Mouse (Mus musculus): Measurements from ENCODE around the gene Vrtn.
A peak's percentile ranks its signal among the peaks of the same experiment; 100 is the strongest.

Gene Vrtn

DNA sequence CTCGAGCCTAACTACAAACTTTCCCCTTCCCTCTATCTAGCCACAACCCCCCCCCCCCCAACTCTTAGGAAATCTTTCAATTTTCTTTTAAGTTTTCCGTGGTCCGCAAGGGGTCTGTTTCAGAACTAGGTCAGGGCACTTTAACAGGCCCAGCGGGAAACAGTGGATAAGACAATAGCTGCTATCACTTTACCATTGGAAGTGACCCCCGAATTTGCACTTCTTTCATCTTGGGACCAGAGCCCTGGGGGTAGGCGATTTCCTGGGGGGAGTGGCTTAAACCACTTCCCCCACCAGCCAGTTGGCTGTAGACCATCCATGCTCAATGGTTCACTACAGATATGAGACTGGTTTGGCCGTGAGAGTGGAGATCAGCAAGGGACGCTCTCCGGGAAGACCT lies at the start of gene Vrtn:
Gene Vrtn, plus strand, starts transcription at position 366 of the 400 bp plus-strand sequence.
- ATAC-seq (ENCODE audit: low TSS enrichment): no peak

DNA sequence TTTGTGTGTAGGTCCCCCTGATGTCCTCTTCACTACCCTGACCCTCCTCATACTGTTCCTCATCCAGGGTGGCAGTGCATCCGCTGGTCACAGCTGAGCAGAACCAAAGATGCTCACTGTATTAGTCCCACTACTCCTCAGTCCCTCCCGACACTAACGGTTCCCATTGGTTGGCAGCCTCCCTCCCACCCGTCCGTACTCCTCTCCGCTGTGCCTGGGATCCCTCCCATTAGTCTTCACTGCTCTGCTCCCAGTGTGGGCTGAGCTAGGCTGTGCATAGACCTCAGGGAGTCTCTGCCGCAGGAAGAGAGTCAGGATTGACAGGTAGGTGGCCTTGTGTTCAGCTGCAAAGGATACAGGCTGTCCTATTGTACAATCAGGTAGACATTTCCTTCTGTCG lies 42.5 kb upstream of the Vrtn start:
- no peak for ATAC-seq (ENCODE audit: low TSS enrichment)

DNA sequence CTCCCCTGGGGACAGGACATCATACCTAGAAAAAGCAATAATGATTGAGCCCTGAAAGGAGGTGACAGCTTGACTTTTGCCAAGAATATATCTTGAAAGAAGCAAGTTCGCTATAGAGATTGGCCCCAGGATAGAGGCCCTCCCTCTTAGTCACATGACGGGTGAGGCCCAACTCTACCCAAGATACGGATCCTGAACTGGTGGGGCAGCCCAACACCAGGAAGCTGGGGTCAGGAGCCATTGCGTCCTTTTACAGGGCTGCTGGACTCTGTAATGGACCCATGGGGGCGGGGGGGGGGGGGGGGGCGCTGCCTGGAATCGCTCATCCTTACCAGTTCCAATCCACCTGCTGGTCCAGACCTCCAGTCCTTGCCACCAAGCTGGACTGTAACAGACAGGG lies 36.8 kb upstream of the Vrtn start:
- ATAC-seq (ENCODE audit: low TSS enrichment): no peak

DNA sequence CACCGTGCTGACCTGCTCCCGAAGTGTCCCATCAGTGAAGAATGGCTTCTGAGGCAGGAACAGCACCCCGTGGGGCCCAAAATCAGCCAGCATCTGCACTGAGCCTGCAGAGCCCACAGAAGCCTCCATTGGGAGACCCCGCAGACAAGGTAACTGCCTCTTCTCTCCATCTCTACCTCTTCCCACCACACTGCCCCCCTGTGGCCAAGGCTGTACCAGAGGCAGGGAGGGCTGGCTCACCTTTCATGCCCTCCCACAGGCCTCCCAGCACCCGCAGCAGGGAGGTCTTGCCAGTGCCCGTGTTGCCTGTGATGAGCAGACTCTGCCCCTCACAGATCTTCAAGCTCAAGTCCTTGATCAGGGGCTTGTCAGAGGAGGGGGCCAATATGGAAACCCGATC lies 35.0 kb upstream of the Vrtn start:
- ATAC-seq (ENCODE audit: low TSS enrichment): no peak

DNA sequence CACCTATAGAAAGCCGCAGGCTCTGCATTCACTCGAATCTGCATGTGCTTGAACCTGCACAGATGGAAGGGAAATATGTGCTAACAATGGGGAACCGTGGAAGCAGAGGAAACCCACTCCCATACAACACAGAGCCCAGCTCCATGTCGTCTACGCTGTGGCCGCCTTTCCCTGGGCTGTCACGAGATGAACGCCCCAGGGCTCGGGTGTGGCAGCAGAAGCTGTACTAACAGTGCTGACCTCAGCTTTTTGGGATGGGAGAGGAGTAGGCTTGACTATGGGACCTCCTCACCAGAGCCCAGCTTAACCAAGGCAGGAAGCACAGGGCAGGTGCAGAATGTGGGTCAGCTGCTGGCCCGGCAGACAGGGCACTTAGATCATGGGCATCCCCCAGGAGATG lies 29.1 kb upstream of the Vrtn start:
- no peak for ATAC-seq (ENCODE audit: low TSS enrichment)

DNA sequence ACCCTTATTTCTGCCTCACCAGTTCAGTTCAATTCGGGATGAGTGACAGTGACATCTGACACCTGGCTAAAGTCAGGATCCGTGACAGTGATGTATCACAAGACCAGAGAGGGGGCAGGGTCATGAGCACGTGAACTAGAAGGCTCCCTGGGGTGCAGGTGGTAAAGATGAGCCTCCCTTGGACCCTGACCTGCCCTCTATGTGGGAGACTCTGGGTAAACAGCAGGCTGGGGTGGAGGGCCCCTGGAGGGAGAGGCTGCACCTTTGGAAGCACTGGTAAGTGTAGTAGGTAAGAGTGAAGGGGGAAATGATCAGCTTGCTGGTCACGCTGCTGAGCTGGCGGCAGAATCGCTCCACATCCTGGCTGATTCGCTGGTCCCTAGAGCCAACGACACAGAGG lies 28.3 kb upstream of the Vrtn start:
- no peak for ATAC-seq (ENCODE audit: low TSS enrichment)

DNA sequence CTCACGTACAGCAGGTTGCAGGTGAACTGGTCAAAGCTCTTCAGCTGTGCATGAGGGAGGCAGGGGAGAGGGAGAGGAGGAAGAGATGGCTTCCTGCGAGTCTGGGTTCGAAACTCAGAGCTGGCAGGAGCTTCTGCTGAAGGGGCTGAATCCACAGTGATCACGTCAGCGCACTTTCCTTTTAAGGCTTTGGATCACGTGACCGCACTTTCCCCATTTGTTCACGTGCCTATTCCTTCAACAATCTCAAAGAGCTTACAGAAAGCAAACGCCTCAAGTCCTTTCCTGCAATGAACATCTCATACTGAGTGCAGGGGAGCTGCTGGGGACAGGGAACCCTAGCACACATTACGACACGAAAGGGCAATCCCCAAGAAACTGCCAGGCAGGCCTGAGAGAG lies 26.8 kb upstream of the Vrtn start:
- no peak for ATAC-seq (ENCODE audit: low TSS enrichment)

DNA sequence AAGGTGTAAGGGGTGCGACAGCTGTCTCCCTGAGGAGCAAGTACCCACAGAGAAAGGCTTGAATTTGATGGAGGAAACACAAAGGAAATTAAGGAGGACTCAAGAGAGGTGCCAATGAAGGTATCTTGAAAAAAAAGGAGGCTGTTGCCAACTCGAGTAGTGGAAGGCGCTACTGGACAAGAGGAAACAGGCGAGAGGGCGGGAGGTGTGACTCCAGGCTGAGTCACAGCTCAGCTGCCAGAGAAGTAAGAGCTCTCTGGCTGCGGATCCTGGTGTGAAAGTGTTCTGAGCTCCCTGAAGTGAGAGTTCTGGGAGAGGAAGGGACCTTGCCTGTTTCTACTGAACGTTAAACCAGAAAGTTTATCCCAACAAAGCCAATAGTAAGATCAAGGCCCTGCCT lies 26.3 kb upstream of the Vrtn start:
- ATAC-seq (ENCODE audit: low TSS enrichment): peak; percentile 79

DNA sequence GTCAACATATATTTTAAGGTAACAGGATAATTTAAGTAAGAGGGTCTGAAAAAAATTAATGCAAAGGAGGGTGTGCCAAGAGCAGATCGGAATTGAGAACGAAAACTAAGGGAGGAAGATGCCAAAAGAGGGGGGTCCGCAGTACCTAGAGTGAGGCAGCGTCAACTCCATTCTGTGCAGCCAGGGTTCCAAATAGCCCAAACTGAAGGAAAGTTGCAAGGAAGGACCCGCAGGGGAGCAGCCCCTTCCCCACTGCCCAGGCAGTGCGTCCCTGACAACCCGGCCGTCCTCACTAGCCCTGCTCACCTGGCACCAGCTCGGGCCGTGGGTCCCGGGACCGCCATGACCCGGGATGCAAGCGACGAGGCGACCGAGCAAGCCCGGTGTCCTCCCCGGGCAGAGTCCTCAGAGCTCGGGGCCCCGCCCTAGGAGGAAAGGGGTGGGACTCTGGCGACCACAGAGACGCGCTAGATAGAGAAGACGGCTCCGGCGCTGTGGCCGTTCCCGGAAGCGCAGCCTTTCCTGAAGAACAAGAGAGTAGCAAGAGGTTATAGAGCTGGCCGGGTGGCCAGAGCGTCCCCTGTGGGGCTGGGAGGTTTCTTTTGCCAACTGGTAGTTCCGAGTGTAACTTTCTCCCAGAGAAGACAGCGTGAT lies 23.7 kb upstream of the Vrtn start, which contains the start of gene Abcd4:
Gene Abcd4, minus strand, starts transcription at position 437 of the 654 bp plus-strand sequence.
- peak; percentile 97 for ATAC-seq (ENCODE audit: low TSS enrichment)

DNA sequence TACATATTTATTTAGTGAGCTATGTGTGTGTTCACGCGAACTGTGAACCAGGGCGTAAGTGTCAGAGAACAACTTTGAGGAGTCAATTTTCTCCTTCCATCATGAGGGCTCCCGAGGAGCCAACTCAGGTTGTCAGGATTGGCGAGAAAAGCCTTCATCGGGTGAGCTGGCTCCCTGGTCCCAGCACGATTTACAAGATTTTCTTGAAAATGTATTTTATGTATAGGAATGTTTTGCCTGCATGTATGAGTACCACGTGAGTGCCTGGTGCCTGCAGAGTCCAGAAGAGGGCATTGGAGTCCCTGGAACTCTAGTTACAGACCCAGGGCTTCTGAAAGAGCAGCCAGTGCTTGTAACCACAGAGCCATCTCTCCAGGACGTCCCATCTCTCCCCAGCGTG lies 23.2 kb upstream of the Vrtn start:
- ATAC-seq (ENCODE audit: low TSS enrichment): no peak

DNA sequence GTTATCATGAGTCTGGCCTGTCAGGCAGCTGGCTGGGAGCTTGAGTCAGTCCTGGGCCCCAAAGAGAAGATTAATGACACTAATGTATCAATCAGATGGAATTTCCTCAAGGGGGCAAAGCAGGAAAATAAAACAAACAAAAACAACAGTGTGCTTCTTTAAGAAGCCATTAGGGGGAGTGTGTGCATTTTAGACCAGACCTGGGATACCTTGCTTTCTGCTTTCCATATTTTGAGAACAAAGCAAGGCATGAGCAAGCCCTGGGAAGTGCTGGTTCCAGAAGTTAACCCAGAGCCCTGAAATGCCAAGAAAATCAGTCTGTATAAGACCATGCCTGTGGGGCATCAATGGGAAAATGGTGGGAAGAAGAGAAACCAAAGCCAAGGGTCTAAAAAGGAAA lies 19.8 kb upstream of the Vrtn start:
- no peak for ATAC-seq (ENCODE audit: low TSS enrichment)

DNA sequence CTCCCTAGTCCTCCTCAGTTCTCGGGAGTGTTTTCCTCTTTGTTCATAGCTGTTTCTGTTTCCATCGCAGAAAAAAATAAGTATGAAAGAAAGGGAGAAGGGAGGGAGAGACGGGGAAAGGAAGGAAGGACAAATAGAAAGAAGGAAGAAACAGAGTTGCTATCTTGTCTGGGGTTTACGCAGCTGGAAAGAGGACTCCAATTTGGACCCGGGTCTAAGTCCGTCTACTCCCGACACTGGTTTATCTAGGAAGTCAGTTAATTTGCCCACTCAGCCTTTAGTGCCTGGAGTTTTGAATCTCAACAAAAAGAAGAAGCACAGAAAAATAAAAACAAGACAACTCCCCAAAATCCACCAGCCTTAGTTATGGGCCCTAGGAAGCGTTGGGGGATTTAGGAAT lies 16.2 kb upstream of the Vrtn start:
- no peak for ATAC-seq (ENCODE audit: low TSS enrichment)

DNA sequence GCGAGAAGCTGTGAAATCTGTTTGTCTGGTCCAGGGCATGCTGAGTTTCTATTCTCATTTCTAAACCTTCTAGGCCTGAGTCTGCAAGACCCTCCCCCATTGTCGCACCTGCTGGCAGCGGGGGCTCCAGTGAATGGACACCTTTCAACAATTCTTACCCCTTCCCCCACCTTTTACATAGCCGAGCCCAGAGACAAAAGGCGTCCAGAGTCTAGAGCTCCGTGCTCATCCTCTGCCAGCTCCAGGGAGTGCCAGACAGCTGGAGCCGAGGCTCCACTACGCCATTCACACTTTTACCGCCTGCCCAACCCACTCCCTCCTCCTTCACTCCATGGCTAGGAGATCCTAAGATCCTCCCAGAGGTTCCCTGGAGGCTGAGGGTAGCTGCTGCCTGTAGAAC lies 15.7 kb upstream of the Vrtn start:
- peak; percentile 96 for ATAC-seq (ENCODE audit: low TSS enrichment)

DNA sequence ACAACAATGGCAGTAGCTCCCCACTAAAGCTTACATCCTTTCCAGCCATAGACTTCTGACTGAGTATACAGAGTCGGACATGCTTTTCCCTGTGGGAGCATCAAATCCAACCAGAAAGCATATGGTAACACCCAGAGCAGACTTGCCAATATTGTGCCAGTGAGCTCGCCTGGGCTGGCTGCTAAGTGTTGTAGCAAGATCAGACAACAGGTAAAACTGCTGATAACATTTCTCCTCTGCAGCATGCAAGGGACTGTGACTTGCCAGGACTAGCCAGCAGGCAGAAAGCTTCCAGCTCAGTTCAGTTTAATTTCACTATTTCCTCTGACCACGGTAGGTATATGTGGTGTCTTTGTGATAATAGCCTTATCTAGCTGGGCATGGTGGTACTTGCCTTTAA lies 9.0 kb upstream of the Vrtn start:
- no peak for ATAC-seq (ENCODE audit: low TSS enrichment)

DNA sequence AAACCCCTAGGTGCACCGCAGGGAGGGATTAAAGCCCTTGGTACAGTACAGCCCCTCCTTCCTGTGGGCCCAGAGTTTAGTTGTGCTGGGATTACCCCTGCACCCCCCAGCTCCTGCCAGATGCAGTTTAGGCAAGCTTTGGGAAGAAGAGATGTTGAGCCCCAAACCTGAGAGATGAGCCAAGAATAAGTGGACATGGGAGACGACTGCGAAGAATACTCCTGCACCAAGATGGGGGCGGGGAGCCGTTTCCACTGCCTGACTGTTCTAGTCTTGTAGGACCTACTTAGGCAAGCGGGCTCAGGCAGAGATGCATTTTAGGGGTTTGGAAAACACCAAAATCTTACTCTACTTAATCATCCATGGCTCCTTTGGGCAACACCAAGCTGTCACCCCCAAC lies 566 bp upstream of the Vrtn start:
- no peak for ATAC-seq (ENCODE audit: low TSS enrichment)

DNA sequence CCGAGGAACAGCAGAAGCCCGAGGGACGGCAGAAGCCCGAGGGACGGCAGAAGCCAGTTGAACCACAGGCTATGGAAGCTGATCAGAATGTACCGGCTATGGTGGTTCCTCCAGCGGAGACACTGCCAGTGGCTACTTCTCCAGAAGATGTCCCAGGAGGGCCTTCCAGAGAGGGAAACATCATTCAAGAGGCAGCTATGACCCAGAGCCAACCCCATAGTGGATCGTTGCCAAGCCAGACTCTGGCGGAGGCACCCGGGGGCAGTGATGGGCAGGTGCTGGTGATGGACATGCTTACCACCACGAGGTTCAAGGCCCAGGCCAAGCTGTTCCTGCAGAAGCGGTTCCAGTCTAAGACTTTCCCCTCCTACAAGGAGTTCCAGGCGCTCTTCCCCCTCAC lies 9.4 kb downstream of the Vrtn start:
- no peak for ATAC-seq (ENCODE audit: low TSS enrichment)

DNA sequence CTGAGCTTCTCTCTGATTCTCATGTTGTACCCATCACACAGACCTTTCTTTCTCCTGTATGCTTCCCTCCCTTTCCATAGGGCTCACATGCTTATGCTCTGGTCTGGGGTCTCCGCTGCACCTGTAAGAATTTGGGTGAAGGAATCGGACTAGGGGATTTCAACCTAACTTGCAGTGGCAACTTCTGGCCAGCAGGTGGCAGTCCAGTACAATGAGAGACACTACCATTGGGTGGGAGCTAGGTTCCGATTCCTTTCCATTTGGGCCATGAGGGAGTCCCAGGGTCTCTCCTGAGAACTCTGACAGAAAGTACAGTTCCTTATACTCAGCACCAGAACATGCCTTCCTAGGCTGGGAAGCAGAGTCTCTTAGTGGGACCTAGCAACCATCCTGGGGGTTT lies 13.1 kb downstream of the Vrtn start:
- ATAC-seq (ENCODE audit: low TSS enrichment): peak; percentile 44; the same call in 1 of the 2 replicates

DNA sequence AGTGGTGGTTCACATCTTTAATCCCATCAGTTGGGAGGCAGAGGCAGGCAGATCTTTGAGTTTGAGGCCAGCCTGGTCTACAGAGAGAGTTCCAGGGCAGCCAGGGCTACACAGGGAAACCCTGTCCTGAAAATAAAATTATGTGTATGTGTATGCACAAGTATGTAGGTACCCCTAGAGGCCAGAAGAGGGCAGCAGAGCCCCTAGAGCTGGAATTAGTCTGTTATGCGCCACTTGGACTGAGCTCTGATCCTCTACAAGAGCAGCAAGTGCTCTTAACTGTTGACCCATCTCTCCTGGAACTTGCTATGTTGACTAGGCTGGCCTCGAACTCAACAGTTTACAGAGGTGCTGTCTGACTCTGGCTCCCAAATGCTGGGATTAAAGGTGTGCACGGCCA lies 29.7 kb downstream of the Vrtn start:
- ATAC-seq (ENCODE audit: low TSS enrichment): no peak

DNA sequence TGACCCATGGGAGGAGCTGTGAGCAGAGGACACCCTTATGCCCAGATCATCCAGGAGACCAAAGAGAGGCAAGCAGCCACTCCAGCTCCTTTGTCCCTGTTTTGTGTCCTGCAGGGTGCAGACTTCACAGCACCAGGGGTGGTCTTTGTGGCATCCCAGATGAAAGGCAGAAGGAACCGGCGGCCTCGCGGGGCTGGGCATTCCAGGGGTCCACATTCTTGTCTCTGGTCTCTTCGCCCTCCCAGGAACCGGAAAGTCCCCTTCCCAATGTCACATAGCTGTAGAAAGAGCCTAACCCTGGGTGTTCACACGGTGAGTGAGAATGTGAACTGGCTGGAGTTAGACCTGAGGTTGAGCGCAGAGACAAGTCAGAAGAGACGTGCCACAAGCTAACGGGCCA lies 30.8 kb downstream of the Vrtn start:
- no peak for ATAC-seq (ENCODE audit: low TSS enrichment)

DNA sequence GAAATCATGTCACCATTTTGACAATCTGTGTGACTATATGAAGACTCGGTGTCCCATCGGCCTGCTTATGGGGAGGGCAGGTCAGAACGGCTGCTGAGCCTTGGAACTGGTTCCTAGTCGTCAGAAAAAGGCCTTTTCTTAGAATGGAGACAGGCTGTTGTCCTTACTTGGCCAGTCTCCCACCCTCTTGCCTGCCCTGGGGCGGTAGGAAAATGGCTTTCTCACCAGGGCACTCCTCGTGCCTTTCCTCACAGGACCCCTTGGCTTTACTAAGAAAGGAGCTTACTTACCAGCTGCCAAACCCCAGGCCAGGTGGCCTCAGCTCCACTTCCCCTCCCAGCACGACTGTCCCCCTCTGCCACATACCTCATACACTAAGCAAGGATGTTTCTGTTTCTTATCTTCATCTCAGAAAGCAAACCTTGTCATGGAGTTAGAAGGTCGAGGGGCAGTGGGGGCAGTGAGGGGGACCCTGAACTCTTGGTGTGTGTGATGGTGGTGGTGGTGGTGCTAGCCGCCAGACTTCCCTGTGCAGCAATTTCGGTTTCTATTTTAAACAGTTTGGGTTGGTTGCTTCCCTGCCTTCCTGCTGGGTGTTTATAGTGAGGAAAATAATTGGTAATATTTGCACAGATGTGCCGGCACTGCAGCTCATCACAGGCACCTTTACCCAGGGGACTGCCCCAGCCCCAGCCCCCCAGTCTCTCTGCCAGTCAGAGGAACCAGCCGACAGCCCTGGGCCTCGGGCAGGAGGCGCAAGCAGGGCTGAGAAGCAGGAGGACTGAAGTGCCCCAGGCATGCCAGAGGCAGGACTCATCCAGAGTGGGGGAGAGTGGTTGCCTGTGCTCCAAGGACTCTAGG lies 34.1 kb downstream of the Vrtn start:
- no peak for ATAC-seq (ENCODE audit: low TSS enrichment)

DNA sequence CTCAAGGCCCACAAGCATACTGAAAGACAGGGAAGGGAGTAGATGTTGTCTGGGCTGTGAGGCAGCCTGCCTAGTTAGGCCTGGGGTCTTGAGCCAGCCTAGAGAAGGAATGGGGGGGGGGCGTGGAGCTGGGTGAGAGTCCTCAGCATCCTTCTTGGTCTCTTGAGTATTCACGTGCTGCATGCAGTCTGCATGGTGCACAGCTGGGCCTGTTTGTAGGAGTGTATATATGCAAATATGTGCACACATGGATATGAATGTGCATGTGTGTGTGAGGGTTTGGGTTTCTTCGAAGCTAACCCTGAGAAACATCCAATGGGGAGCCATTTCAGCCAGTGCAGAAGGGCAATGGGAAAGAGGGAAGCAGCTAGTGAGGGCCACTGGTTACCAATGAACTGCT lies 35.2 kb downstream of the Vrtn start:
- ATAC-seq (ENCODE audit: low TSS enrichment): no peak

DNA sequence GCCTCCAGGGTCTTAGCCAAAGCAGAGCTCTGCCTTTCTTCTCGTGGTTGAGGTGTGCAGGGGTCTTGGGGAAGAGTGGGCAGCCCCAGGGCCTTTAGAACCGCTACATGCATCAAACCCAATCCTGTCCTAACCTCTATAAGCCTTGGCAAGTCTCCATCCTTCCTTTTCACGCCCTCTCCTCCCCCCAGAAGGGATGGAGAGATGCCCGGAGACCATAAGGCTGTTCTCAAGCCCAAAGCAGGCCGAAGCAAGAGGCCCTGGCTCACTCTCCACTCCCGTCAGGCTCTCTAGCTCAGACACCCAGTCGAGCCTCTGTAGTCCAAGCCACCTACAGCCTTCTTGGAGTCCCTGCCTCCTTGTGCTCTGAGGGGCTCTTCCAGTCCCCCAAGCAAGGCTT lies 43.8 kb downstream of the Vrtn start:
- no peak for ATAC-seq (ENCODE audit: low TSS enrichment)

DNA sequence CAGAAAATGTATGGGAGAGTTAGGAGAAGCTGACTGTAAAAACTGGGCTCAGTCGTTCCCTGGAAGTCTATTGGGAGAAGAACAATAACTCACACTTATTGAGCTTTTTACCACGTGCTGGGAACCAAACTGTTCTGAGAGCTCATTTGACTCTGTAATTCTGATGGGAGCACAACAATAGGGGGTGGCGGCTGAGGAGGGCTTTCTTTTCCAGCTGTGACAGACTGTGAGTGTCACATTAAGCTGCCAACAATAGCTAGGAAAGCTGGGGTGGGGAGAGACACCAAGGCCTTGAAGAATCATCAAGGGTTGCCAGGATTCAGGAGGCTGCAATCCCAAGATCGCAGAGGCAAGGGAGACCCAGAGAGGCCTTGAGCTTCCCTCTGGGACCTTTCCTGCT lies 45.4 kb downstream of the Vrtn start:
- no peak for ATAC-seq (ENCODE audit: low TSS enrichment)

DNA sequence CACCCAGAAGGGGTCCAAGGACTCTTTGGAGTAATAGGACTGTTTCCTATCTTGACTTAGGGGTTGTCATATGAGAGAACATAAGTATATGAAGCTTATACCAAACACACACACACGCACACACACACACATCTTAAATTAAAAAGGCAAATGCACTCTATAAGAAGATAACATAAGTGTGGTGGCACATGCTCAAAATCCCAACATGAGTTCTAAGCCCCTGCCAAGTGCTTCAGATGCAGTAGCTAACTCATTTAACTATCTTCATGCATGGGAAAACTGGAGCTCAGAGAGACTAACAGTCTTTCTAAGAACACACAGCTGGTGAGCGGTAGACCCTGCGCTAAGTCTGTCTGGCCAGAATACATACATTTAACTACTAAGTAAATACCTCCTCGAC lies 46.7 kb downstream of the Vrtn start:
- no peak for ATAC-seq (ENCODE audit: low TSS enrichment)
